Mouse (Mus musculus): Measurements from ENCODE around the gene Tspan18. TPM values are rescaled to one million over a fixed set of nuclear protein-coding genes. Genes with fewer than 3 reads are reported as not detected.

Tspan18 gene
- total RNA-seq, 1 experiment = 1.4 TPM

- Histone ChIP-seq H3K36me3 (ENCODE audit: control insufficient read depth, insufficient read depth, low read length, poor library complexity, severe bottlenecking) (no peaks in the 10 kb centered on the region), H3K9ac (ENCODE audit: insufficient read depth, low read depth, low read length, poor library complexity, severe bottlenecking) (no peak overlapping the region), H3K27ac (ENCODE audit: insufficient read depth, low read depth, low read length, poor library complexity, severe bottlenecking) (no peak overlapping the region), H3K9me3 (ENCODE audit: control insufficient read depth, insufficient read depth, low read depth, low read length) (no peaks in the 10 kb centered on the region), H3K4me3 (ENCODE audit: insufficient read depth in 1 of 2, low read depth in 1 of 2, low read length in 2 of 2, poor library complexity in 1 of 2, severe bottlenecking in 1 of 2) (no peak overlapping the region), H3K4me1 (ENCODE audit: control insufficient read depth in 2 of 2, insufficient read depth in 2 of 2, low read length in 2 of 2, poor library complexity in 1 of 2) (peaks cover 0 to 2% of the 10 kb centered on the region in 2 experiments; a peak in 1 of 4 replicates)
- in situ Hi-C loops (cut with MboI; ENCODE audit: low sequenced_read_pairs in 2 of 2, unreplicated experiment in 2 of 2) = loop anchor here in 1 of 2 experiments (10.0 kb wide), 1 partner anchor 108 kb away; the partner anchor contains the start of gene Tspan18
- TF ChIP-seq ZC3H11A (IDR thresholded peaks at IDR 0.05; ENCODE audit: borderline replicate concordance, low read depth, low read length) = peak; percentile 60; the same call in 1 of the 2 replicates
- TF ChIP-seq ZNF384 (IDR thresholded peaks at IDR 0.05; ENCODE audit: low read depth, low read length) = no peak
- no peak for TF ChIP-seq MAFK (IDR thresholded peaks at IDR 0.05; ENCODE audit: insufficient read depth, low read depth, low read length)
- TF ChIP-seq HCFC1 (IDR thresholded peaks at IDR 0.05; ENCODE audit: borderline replicate concordance, insufficient read depth, low read length) = no peak
- TF ChIP-seq CHD2 (IDR thresholded peaks at IDR 0.05; ENCODE audit: low read depth, low read length) = no peak
- DNase-seq (ENCODE audit: low read depth, low spot score) = peak; percentile 60
These were observed 107.4 kb downstream of the Tspan18 start for GRCm38 (mm10) chr2:93226606-93227595.

GRCm38 (mm10) chr2:93223463-93223862, 110.8 kb downstream of the Tspan18 start:
- in situ Hi-C loops (cut with MboI; ENCODE audit: low sequenced_read_pairs in 2 of 2, unreplicated experiment in 2 of 2) = loop anchor here in 1 of 2 experiments (10.0 kb wide), 1 partner anchor 111 kb away; the partner anchor contains the start of gene Tspan18
- H3K9ac ChIP-seq (ENCODE audit: insufficient read depth, low read depth, low read length, poor library complexity, severe bottlenecking) = no peak overlapping the region
- no peak overlapping the region for H3K27ac ChIP-seq (ENCODE audit: insufficient read depth, low read depth, low read length, poor library complexity, severe bottlenecking)
- TF ChIP-seq ZC3H11A (IDR thresholded peaks at IDR 0.05; ENCODE audit: borderline replicate concordance, low read depth, low read length) (no peak), CHD2 (IDR thresholded peaks at IDR 0.05; ENCODE audit: low read depth, low read length) (no peak), ZNF384 (IDR thresholded peaks at IDR 0.05; ENCODE audit: low read depth, low read length) (no peak), MAFK (IDR thresholded peaks at IDR 0.05; ENCODE audit: insufficient read depth, low read depth, low read length) (no peak)
- peaks cover 0 to 2% of the 10 kb centered on the region in 2 experiments; a peak in 1 of 4 replicates for H3K4me1 ChIP-seq (ENCODE audit: control insufficient read depth in 2 of 2, insufficient read depth in 2 of 2, low read length in 2 of 2, poor library complexity in 1 of 2)
- no peaks in the 10 kb centered on the region for H3K36me3 ChIP-seq (ENCODE audit: control insufficient read depth, insufficient read depth, low read length, poor library complexity, severe bottlenecking)
- no peak overlapping the region for H3K4me3 ChIP-seq (ENCODE audit: insufficient read depth in 1 of 2, low read depth in 1 of 2, low read length in 2 of 2, poor library complexity in 1 of 2, severe bottlenecking in 1 of 2)
- DNase-seq (ENCODE audit: low read depth, low spot score) = no peak
- H3K9me3 ChIP-seq (ENCODE audit: control insufficient read depth, insufficient read depth, low read depth, low read length) = no peaks in the 10 kb centered on the region

DNA sequence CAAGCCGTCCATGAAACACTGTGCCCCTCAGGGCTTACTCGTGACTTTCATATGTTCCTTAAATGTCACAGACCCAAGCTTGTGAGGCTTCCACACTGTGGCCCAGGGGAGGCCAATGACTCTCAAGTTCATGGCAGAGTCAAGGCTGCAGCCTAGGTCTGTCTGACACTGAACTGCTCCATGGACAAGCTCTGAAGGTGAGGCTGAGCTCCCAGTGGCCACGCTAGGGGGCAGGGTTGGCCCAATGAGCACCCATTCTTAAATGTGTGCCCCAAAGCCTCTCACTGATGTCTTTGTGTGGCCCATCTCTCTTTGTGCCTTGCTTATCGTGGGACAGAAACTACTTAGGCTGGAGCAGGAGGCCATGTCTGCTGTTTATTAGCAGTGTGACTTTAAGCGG, 113.9 kb downstream of the Tspan18 start:
- Histone ChIP-seq H3K27ac (ENCODE audit: insufficient read depth, low read depth, low read length, poor library complexity, severe bottlenecking) (no peak overlapping the region), H3K4me1 (ENCODE audit: control insufficient read depth in 2 of 2, insufficient read depth in 2 of 2, low read length in 2 of 2, poor library complexity in 1 of 2) (no peaks in the 10 kb centered on the region), H3K4me3 (ENCODE audit: insufficient read depth in 1 of 2, low read depth in 1 of 2, low read length in 2 of 2, poor library complexity in 1 of 2, severe bottlenecking in 1 of 2) (no peak overlapping the region), H3K9ac (ENCODE audit: insufficient read depth, low read depth, low read length, poor library complexity, severe bottlenecking) (no peak overlapping the region), H3K9me3 (ENCODE audit: control insufficient read depth, insufficient read depth, low read depth, low read length) (no peaks in the 10 kb centered on the region), H3K36me3 (ENCODE audit: control insufficient read depth, insufficient read depth, low read length, poor library complexity, severe bottlenecking) (no peaks in the 10 kb centered on the region)
- in situ Hi-C loops (cut with MboI; ENCODE audit: low sequenced_read_pairs in 2 of 2, unreplicated experiment in 2 of 2) = loop anchor here in 1 of 2 experiments (10.0 kb wide), 1 partner anchor 114 kb away; the partner anchor contains the start of gene Tspan18
- no peak for DNase-seq (ENCODE audit: low read depth, low spot score)
- TF ChIP-seq CHD2 (IDR thresholded peaks at IDR 0.05; ENCODE audit: low read depth, low read length) (no peak), ZNF384 (IDR thresholded peaks at IDR 0.05; ENCODE audit: low read depth, low read length) (no peak), MAFK (IDR thresholded peaks at IDR 0.05; ENCODE audit: insufficient read depth, low read depth, low read length) (no peak), HCFC1 (IDR thresholded peaks at IDR 0.05; ENCODE audit: borderline replicate concordance, insufficient read depth, low read length) (no peak), ZC3H11A (IDR thresholded peaks at IDR 0.05; ENCODE audit: borderline replicate concordance, low read depth, low read length) (no peak)

GRCm38 (mm10) chr2:93219576-93219975, 114.7 kb downstream of the Tspan18 start:
- H3K9ac ChIP-seq (ENCODE audit: insufficient read depth, low read depth, low read length, poor library complexity, severe bottlenecking) = no peak overlapping the region
- in situ Hi-C loops (cut with MboI; ENCODE audit: low sequenced_read_pairs in 2 of 2, unreplicated experiment in 2 of 2) = loop anchor here in 1 of 2 experiments (10.0 kb wide), 1 partner anchor 205 kb away; no protein-coding TSS in a partner anchor
- no peak for DNase-seq (ENCODE audit: low read depth, low spot score)
- H3K27ac ChIP-seq (ENCODE audit: insufficient read depth, low read depth, low read length, poor library complexity, severe bottlenecking) = no peak overlapping the region
- H3K36me3 ChIP-seq (ENCODE audit: control insufficient read depth, insufficient read depth, low read length, poor library complexity, severe bottlenecking) = no peaks in the 10 kb centered on the region
- no peak for TF ChIP-seq ZC3H11A (IDR thresholded peaks at IDR 0.05; ENCODE audit: borderline replicate concordance, low read depth, low read length)
- no peak for TF ChIP-seq ZNF384 (IDR thresholded peaks at IDR 0.05; ENCODE audit: low read depth, low read length)
- TF ChIP-seq CHD2 (IDR thresholded peaks at IDR 0.05; ENCODE audit: low read depth, low read length) = no peak
- TF ChIP-seq MAFK (IDR thresholded peaks at IDR 0.05; ENCODE audit: insufficient read depth, low read depth, low read length) = no peak
- no peak for TF ChIP-seq HCFC1 (IDR thresholded peaks at IDR 0.05; ENCODE audit: borderline replicate concordance, insufficient read depth, low read length)
- H3K4me3 ChIP-seq (ENCODE audit: insufficient read depth in 1 of 2, low read depth in 1 of 2, low read length in 2 of 2, poor library complexity in 1 of 2, severe bottlenecking in 1 of 2) = no peak overlapping the region
- no peaks in the 10 kb centered on the region for H3K9me3 ChIP-seq (ENCODE audit: control insufficient read depth, insufficient read depth, low read depth, low read length)
- no peaks in the 10 kb centered on the region for H3K4me1 ChIP-seq (ENCODE audit: control insufficient read depth in 2 of 2, insufficient read depth in 2 of 2, low read length in 2 of 2, poor library complexity in 1 of 2)
